Mouse (Mus musculus) right cerebral cortex, adult 2 months (tissue): ENCODE measurements around the gene Dennd5a.
A peak's percentile ranks its signal among the peaks of the same experiment; 100 is the strongest.
"Not testable (repeated sequence)": the region's sequence is repeated elsewhere in the genome, so short reads cannot be mapped to it uniquely, and the experiment has no call there.

Source experiments
- DNase-seq, 2 experiments: peaks; one replicate each; pipeline ENCODE4 v3.0.0; 2021 to 2022; ENCODE audit warnings: low spot score in 2 of 2

Gene Dennd5a

GRCm38 (mm10) chr7:109959716-109960612, at the start of gene Dennd5a:
Gene Dennd5a (minus strand): TSS chr7:109960470.
- DNase-seq: peak; percentile 70 to 80

- DNase-seq: no peak
Observed at GRCm38 (mm10) chr7:110009084-110009483, 48.8 kb upstream of the Dennd5a start.

- no peak for DNase-seq
Observed at GRCm38 (mm10) chr7:110008513-110008912, 48.2 kb upstream of the Dennd5a start.

GRCm38 (mm10) chr7:110006471-110007195, 46.4 kb upstream of the Dennd5a start:
- DNase-seq: no peak

GRCm38 (mm10) chr7:110005976-110006375, 45.7 kb upstream of the Dennd5a start:
- no peak for DNase-seq

GRCm38 (mm10) chr7:110002968-110003367, 42.7 kb upstream of the Dennd5a start:
- peak; percentile 18 to 20 for DNase-seq

- DNase-seq: no peak
Observed at GRCm38 (mm10) chr7:110002092-110002491, 41.8 kb upstream of the Dennd5a start.

GRCm38 (mm10) chr7:109998388-109998787, 38.1 kb upstream of the Dennd5a start:
- no peak for DNase-seq

GRCm38 (mm10) chr7:109993157-109993959, 33.1 kb upstream of the Dennd5a start:
- no peak for DNase-seq

- no peak for DNase-seq
Observed at GRCm38 (mm10) chr7:109991286-109991685, 31.0 kb upstream of the Dennd5a start.

- DNase-seq: not testable (repeated sequence)
Observed at GRCm38 (mm10) chr7:109986775-109987174, 26.5 kb upstream of the Dennd5a start, which contains the start of gene Tmem41b. Gene Tmem41b (minus strand): TSS chr7:109986929.

GRCm38 (mm10) chr7:109986133-109986669, 25.9 kb upstream of the Dennd5a start:
- DNase-seq: peak; percentile 97 to 99

GRCm38 (mm10) chr7:109985661-109986132, 25.4 kb upstream of the Dennd5a start:
- peak in 1 of 2 experiments; percentile 33 for DNase-seq

GRCm38 (mm10) chr7:109984608-109985007, 24.3 kb upstream of the Dennd5a start:
- not testable (repeated sequence) for DNase-seq

- not testable (repeated sequence) for DNase-seq
Observed at GRCm38 (mm10) chr7:109977131-109977530, 16.9 kb upstream of the Dennd5a start.

- DNase-seq: no peak
Observed at GRCm38 (mm10) chr7:109975966-109976715, 15.9 kb upstream of the Dennd5a start.

GRCm38 (mm10) chr7:109969542-109969941, 9.3 kb upstream of the Dennd5a start:
- DNase-seq: no peak

- DNase-seq: no peak
Observed at GRCm38 (mm10) chr7:109968924-109969450, 8.7 kb upstream of the Dennd5a start.

GRCm38 (mm10) chr7:109967805-109968579, 7.7 kb upstream of the Dennd5a start:
- DNase-seq: peak; percentile 24 to 34
